Mouse (Mus musculus): ENCODE measurements around the gene Ifnar1.
"Not testable (repeated sequence)": the region's sequence is repeated elsewhere in the genome, so short reads cannot be mapped to it uniquely, and the experiment has no call there.

Gene Ifnar1

DNA sequence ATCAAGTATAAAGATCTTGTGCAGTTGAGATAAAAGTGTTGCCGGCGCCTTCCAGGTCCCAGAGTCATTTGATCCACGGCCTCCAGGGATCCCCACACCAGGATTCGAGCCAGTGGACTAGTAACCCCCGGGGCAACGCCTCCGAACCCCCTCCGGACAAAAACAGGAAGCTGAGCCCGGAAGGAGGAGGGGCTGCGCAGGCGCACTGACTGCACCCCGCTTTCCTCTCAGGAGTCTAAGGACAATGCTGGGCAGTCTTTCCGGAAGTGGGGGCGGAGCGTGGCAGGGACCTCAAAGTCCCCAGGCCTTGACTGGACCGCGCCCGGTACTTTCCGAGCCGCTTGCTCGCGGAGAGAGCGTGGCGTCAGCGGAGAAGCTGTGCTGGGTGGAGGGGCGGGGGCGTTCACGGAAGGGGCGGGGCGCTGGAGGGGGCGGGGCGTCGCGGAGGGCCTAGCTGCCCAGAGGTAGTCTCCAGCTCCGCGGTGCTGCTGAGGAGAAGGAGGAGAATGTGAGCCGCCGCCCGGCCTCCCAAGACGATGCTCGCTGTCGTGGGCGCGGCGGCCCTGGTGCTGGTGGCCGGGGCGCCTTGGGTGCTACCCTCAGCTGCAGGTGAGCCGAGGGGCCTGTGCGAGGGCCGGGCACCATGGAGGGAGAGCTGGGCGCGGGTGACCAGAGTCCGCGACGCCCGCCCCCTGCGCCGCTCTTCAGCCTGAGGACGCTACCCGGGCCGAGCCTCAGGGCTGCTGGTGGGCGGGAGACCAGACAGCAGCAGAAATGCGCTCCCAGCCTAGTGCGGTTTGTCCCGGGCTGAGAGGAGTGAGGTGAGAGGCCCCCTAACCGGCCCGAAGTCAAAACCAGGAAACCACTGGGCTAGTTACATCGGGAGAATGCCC lies at the start of gene Ifnar1:
Gene Ifnar1, plus strand, starts transcription at position 431 of the 893 bp plus-strand sequence.
- peak; percentile 100 for DNase-seq (ENCODE audit: low spot score in 2 of 2)

DNA sequence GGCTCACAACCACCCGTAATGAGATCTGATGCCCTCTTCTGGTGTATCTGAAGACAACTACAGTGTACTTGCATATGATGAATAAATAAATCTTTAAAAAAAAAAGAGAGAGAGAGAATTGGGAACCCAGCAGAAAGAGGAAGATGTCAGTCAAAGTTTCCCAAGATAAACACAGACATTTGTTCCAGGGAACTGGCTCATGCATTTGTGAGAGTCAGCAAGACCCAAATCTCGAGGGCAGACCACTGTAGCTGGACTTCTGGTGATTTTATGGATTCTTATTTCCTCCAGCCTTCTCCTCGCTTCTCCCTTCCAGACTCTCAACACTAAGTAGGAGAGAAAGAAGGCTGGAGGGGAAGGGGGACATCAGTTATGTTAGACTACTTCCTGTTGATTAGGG lies 47.0 kb upstream of the Ifnar1 start:
- no peak for DNase-seq (ENCODE audit: low spot score in 2 of 2)

GRCm38 (mm10) chr16:91438599-91438998 lies 46.4 kb upstream of the Ifnar1 start:
- not testable (repeated sequence) for DNase-seq (ENCODE audit: low spot score in 2 of 2)

DNA sequence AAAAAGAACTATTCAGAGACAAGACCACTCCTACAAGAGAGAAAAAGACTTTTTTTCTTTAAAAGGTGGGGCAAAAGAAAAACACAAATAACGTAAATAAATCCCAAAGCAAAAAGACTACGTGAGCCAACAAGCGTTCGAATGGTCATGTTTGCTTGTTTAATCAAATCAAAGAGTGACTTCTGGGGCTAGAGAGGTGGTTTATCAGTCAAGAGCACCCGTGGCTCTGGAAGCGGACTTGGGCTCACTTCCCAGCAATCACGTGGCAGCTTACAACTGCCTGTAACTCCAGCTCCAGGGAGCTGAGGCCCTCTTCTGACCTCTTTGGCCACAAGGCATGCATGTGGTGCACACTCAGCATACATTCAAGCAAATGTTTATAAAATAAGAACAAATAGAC lies 43.7 kb upstream of the Ifnar1 start:
- peak; percentile 81 to 85 for DNase-seq (ENCODE audit: low spot score in 2 of 2)

GRCm38 (mm10) chr16:91441811-91442240 lies 43.2 kb upstream of the Ifnar1 start:
- no peak for DNase-seq (ENCODE audit: low spot score in 2 of 2)

- DNase-seq (ENCODE audit: low spot score in 2 of 2), result no peak
Observed at GRCm38 (mm10) chr16:91442446-91442845, 42.6 kb upstream of the Ifnar1 start.

- no peak for DNase-seq (ENCODE audit: low spot score in 2 of 2)
Observed at GRCm38 (mm10) chr16:91443211-91443611, 41.8 kb upstream of the Ifnar1 start.

GRCm38 (mm10) chr16:91444847-91445246 lies 40.2 kb upstream of the Ifnar1 start:
- no peak for DNase-seq (ENCODE audit: low spot score in 2 of 2)

- no peak for DNase-seq (ENCODE audit: low spot score in 2 of 2)
Observed at GRCm38 (mm10) chr16:91445566-91445965, 39.5 kb upstream of the Ifnar1 start.

- no peak for DNase-seq (ENCODE audit: low spot score in 2 of 2)
Observed at GRCm38 (mm10) chr16:91446778-91447511, 38.1 kb upstream of the Ifnar1 start.

GRCm38 (mm10) chr16:91447512-91447900 lies 37.5 kb upstream of the Ifnar1 start:
- DNase-seq (ENCODE audit: low spot score in 2 of 2), result no peak

DNA sequence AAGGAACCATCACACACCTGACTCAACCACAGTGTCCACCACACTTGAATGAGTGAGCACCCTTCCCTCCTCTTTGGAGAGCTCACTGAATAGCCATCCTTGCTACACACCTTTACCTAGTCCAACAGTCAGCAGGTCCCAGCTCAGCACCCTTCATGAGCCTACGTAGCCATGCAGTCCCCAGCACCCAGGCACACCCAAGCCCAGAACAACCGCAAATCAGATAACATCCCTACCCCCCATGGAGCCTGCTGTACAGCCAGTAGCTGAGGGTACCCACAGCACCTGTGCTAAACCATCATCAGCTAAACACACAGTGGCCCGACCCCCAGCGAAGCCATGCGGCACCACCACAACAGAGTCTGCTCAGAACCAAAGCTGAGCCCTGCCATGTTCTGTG lies 37.0 kb upstream of the Ifnar1 start:
- DNase-seq (ENCODE audit: low spot score in 2 of 2), result no peak

GRCm38 (mm10) chr16:91448895-91449294 lies 36.1 kb upstream of the Ifnar1 start:
- no peak for DNase-seq (ENCODE audit: low spot score in 2 of 2)

DNA sequence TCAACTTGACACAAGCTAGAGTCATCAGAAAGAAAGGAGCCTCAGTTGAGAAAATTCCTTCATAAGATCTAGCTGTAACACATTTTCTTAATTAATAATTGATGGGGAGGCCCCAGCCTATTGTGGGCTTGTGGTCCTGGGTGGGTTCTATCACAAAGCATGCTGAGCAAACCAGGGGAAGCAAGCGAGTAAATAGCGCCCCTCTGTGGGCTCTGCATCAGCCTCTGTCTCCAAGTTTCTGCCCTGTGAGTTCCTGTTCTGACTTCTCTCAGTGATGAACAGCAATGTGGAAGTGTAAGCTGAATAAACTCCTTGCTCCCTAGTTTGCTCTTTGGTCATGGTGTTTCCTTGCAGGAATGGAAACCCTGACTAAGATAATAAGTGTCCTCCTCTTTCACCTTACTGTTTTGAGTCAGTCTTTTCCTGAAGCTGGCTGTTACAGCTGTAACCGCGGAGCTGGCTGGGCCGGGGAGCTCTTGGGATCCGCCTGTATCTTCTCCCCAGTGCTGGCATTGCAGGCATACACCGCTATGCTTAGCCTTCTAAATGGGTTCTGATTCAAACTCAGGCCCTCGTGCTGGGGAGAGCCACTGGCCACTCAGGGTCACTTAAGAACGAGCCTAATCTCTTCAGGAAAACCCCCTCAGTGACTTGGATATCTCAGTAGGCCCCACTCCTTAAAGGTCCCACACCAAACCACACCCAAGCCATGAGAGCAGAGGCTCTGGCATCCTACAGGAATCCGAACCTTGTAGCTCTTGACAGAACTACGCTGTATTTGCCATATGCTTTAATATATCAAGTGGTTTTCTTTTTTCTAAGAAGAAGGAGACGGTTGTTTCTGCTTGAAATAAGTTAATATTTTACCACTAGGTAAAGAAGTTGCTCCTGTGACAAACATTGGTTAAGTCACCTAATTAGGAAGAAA lies 34.6 kb upstream of the Ifnar1 start:
- no peak for DNase-seq (ENCODE audit: low spot score in 2 of 2)

- DNase-seq (ENCODE audit: low spot score in 2 of 2), result no peak
Observed at GRCm38 (mm10) chr16:91451949-91452348, 33.1 kb upstream of the Ifnar1 start.

DNA sequence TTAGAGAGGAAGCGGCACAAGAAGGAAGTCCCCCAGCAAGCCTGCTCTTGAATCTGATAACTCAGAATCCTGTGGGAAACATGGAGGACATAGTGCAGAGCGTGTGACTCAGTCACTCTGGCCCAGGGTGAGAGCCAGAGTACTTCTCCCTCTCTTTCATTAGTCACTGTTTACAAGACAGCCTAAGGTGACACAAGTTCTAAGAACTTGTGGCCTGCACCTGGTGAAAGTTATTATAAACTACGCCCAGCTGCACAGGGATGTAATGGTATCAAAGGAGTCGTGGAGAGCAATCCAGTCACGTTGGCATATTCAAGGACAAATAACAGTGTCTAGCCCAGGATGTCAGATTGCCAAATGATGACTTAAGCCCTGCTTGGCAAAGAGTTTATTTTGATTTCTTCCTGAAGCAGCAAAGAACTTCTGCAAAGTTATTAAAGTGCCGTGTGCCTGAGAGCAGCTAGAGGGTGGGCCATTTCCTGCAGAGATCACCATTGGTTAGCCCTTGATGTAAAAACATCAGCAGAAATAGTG lies 32.6 kb upstream of the Ifnar1 start:
- peak; percentile 73 for DNase-seq (ENCODE audit: low spot score in 2 of 2)

DNA sequence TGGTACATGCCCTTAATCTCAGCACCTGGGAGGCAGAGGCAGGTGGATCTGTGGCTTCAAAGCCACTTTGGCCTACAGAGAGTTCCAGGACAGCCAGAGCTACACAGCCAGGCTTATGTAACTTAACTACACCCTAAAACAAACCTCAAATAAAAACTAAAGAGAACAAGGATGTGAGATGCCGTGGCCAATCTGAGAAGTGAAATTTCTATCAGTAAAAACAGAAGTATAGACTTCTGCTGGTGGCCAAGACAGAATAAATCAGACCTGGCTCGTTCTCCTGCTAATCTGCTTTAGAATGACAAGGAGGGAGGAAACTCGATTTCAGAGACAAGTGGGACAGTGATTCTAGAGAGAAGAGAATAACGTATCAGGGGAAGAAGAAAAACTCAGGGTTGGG lies 29.2 kb upstream of the Ifnar1 start:
- no peak for DNase-seq (ENCODE audit: low spot score in 2 of 2)

DNA sequence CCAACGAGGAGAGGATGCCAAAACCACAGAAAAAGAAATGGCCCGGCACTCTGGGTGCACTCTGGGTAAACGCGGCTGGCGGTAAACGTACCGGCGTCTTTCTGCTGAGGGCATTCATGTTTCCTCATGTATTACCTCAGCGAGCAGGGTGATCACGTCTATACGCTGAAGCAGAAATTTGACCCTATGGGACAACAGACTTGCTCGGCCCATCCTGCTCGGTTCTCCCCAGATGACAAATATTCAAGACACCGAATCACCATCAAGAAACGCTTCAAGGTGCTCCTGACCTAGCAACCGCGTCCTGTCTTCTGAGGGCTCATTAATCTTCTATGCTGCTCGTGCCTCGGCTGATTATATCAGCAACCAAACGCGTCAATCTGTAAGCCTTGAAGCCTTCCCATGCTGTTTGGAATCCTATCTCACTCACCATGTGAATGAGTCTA lies 26.7 kb upstream of the Ifnar1 start:
- DNase-seq (ENCODE audit: low spot score in 2 of 2), result no peak

- peak in 1 of 2 experiments; percentile 25 for DNase-seq (ENCODE audit: low spot score in 2 of 2)
Observed at GRCm38 (mm10) chr16:91458976-91459375, 26.1 kb upstream of the Ifnar1 start.

GRCm38 (mm10) chr16:91459396-91459795 lies 25.6 kb upstream of the Ifnar1 start:
- no peak for DNase-seq (ENCODE audit: low spot score in 2 of 2)

GRCm38 (mm10) chr16:91459841-91460370 lies 25.1 kb upstream of the Ifnar1 start:
- DNase-seq (ENCODE audit: low spot score in 2 of 2), result no peak
